30 mouse cellular contexts compared by ENCODE assay signal in the genomic region with DNA sequence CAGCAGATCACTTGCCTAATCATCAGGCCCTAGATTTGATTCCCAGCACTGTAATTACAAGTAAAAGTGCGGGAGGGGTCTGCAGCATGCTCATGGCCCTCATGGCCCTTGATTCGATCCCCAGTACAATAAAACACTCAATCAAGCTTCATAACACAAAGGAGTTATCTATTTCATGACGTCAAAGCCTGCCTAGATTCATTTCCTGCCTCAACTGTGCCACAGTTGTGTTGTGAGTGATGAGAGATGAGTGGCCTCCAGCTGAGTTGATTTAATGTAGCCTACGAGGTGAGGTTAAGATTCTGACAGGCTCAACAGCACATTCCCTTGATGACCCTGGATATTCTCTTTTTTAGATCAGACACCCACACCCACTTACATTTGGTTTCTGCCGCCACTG.
DNase-seq lines count a peak whose midpoint lies in the region; ATAC-seq and TF ChIP-seq lines count a peak whose summit lies in the region.
"Had no signal": no experiment of that assay in that cellular context is flagged by ENCODE, and none has a peak within 500 bp of the region (broad histone marks: within the 10 kb centered on the region; RNA-seq: fewer than 3 reads in every experiment).

No protein-coding gene starts in this region.

- 58% methylated on average over 5 of the region's 5 CpGs for WGBS in heart, adult 2 months
- WGBS in midbrain, embryonic 11.5 days: 83% methylated on average over 5 of the region's 5 CpGs
- 72% methylated on average over 5 of the region's 5 CpGs for WGBS in midbrain, embryonic 16.5 days
- WGBS in hindbrain, embryonic 16.5 days: 60% methylated on average over 5 of the region's 5 CpGs

- no peak overlapping the region for H3K4me2 ChIP-seq in midbrain, embryonic 11.5 days
- no peak overlapping the region for H3K4me2 ChIP-seq in midbrain, embryonic 16.5 days (ENCODE audit: low read length)
- H3K4me2 ChIP-seq in hindbrain, embryonic 16.5 days (ENCODE audit: low read length): no peak overlapping the region
- H3K4me2 ChIP-seq: embryonic facial prominence, embryonic 12.5 days; embryonic facial prominence, embryonic 15.5 days; heart, embryonic 11.5 days; hindbrain, embryonic 13.5 days; intestine, embryonic 15.5 days had no signal

- TF ChIP-seq CTCF in heart, adult 2 months (IDR thresholded peaks at IDR 0.05): no peak

- H3K36me3 ChIP-seq in heart, adult 2 months (ENCODE audit: control insufficient read depth, insufficient read depth, low read length): peaks cover 38% of the 10 kb centered on the region
- H3K36me3 ChIP-seq in midbrain, embryonic 11.5 days (ENCODE audit: control insufficient read depth, insufficient read depth, low read length): no peaks in the 10 kb centered on the region
- no peaks in the 10 kb centered on the region; the same call in 1 of the 2 replicates for H3K36me3 ChIP-seq in midbrain, embryonic 16.5 days (ENCODE audit: control insufficient read depth, insufficient read depth, low read length)
- peaks cover 5% of the 10 kb centered on the region for H3K36me3 ChIP-seq in hindbrain, embryonic 16.5 days (ENCODE audit: control insufficient read depth, insufficient read depth, low read length)

- H3K27me3 ChIP-seq in heart, adult 2 months (ENCODE audit: control insufficient read depth, insufficient read depth, low read length): no peaks in the 10 kb centered on the region
- H3K27me3 ChIP-seq in midbrain, embryonic 11.5 days (ENCODE audit: control insufficient read depth, insufficient read depth, low read length): no peaks in the 10 kb centered on the region
- no peaks in the 10 kb centered on the region for H3K27me3 ChIP-seq in midbrain, embryonic 16.5 days (ENCODE audit: control insufficient read depth, insufficient read depth, low read depth, low read length)
- no peaks in the 10 kb centered on the region for H3K27me3 ChIP-seq in hindbrain, embryonic 16.5 days (replicated peaks; ENCODE audit: control insufficient read depth, insufficient read depth, low read length)
- H3K27me3 ChIP-seq: CH12.LX; embryonic facial prominence, embryonic 12.5 days; embryonic facial prominence, embryonic 15.5 days; hindbrain, embryonic 13.5 days; intestine, embryonic 15.5 days; Patski had no signal

- peaks cover 15% of the 10 kb centered on the region for H3K4me1 ChIP-seq in heart, adult 2 months (ENCODE audit: control insufficient read depth, insufficient read depth, low read length)
- no peaks in the 10 kb centered on the region for H3K4me1 ChIP-seq in midbrain, embryonic 11.5 days (ENCODE audit: control insufficient read depth, insufficient read depth, low read length)
- peaks cover 4% of the 10 kb centered on the region; the same call in 1 of the 2 replicates for H3K4me1 ChIP-seq in midbrain, embryonic 16.5 days (ENCODE audit: control insufficient read depth, insufficient read depth, low read length)
- H3K4me1 ChIP-seq in hindbrain, embryonic 16.5 days (ENCODE audit: control insufficient read depth, insufficient read depth, low read depth, low read length): no peaks in the 10 kb centered on the region
- H3K4me1 ChIP-seq: embryonic facial prominence, embryonic 12.5 days; embryonic facial prominence, embryonic 15.5 days; hindbrain, embryonic 10.5 days; hindbrain, embryonic 13.5 days; intestine, embryonic 15.5 days had no signal

- no peaks in the 10 kb centered on the region for H3K79me2 ChIP-seq in heart, adult 2 months (replicated peaks; ENCODE audit: control insufficient read depth, insufficient read depth, low read length)

- H3K27ac ChIP-seq in heart, adult 2 months: 0 out of 2 replicates have a peak overlapping the region, but pooled peaks have one; percentile 0
- H3K27ac ChIP-seq in midbrain, embryonic 11.5 days (ENCODE audit: low read depth, low read length): no peak overlapping the region
- H3K27ac ChIP-seq in midbrain, embryonic 16.5 days (ENCODE audit: low read length): no peak overlapping the region
- no peak overlapping the region for H3K27ac ChIP-seq in hindbrain, embryonic 16.5 days (ENCODE audit: low read depth, low read length)
- H3K27ac ChIP-seq: embryonic facial prominence, embryonic 12.5 days; embryonic facial prominence, embryonic 15.5 days; hindbrain, embryonic 10.5 days; hindbrain, embryonic 13.5 days; hindbrain, postnatal 0 days; intestine, embryonic 15.5 days had no signal

- DNase-seq in heart, adult 2 months: no peak
- no peak for DNase-seq in heart, adult 11 months
- peak; percentile 31 for DNase-seq in midbrain, embryonic 11.5 days (ENCODE audit: low spot score, missing footprints)
- peak; percentile 43 for DNase-seq in induced T-regulatory cell, adult 2 months (ENCODE audit: low read depth)
- no peak for DNase-seq in right cerebral cortex, postnatal 4 days
- DNase-seq in kidney, adult 8-10 months: no peak
- DNase-seq: adrenal gland, adult 2 months; adrenal gland, postnatal 14 days; cerebellum, adult 11 months; cerebellum, adult 2 months; cerebellum, adult 9-11 months; cerebellum, postnatal 25 days; forebrain, postnatal 0 days; gastrocnemius, adult 2 months; gastrocnemius, postnatal 14 days; heart, adult 18-20 months; heart, postnatal 36 days had no signal

- TF ChIP-seq EP300 in heart, adult 2 months (IDR thresholded peaks at IDR 0.05; ENCODE audit: insufficient read depth, low read depth, low read length): no peak

- H3K4me3 ChIP-seq in heart, adult 2 months: no peak overlapping the region
- H3K4me3 ChIP-seq in midbrain, embryonic 11.5 days (ENCODE audit: low read depth, low read length): no peak overlapping the region
- no peak overlapping the region for H3K4me3 ChIP-seq in midbrain, embryonic 16.5 days (ENCODE audit: low read depth, low read length)
- H3K4me3 ChIP-seq in hindbrain, embryonic 16.5 days (ENCODE audit: low read length): no peak overlapping the region
- H3K4me3 ChIP-seq: embryonic facial prominence, embryonic 12.5 days; embryonic facial prominence, embryonic 15.5 days; gastrocnemius, adult 2 months; hindbrain, embryonic 10.5 days; hindbrain, embryonic 13.5 days; intestine, embryonic 15.5 days had no signal

- H3K9me3 ChIP-seq in midbrain, embryonic 11.5 days (ENCODE audit: control insufficient read depth, low read length): no peaks in the 10 kb centered on the region
- no peaks in the 10 kb centered on the region for H3K9me3 ChIP-seq in midbrain, embryonic 16.5 days (replicated peaks; ENCODE audit: control insufficient read depth, low read length, poor library complexity, severe bottlenecking)
- no peaks in the 10 kb centered on the region for H3K9me3 ChIP-seq in hindbrain, embryonic 16.5 days (ENCODE audit: control insufficient read depth, low read length)
- H3K9me3 ChIP-seq: embryonic facial prominence, embryonic 12.5 days; embryonic facial prominence, embryonic 15.5 days; G1E; hindbrain, embryonic 10.5 days; hindbrain, embryonic 13.5 days; intestine, embryonic 15.5 days had no signal

- no peak overlapping the region for H3K9ac ChIP-seq in heart, adult 2 months (ENCODE audit: low read depth, low read length)
- no peak overlapping the region for H3K9ac ChIP-seq in midbrain, embryonic 11.5 days (ENCODE audit: low read length)
- no peak overlapping the region for H3K9ac ChIP-seq in midbrain, embryonic 16.5 days (ENCODE audit: low read depth, low read length)
- H3K9ac ChIP-seq in hindbrain, embryonic 16.5 days (ENCODE audit: low read depth, low read length): no peak overlapping the region
- H3K9ac ChIP-seq: embryonic facial prominence, embryonic 12.5 days; embryonic facial prominence, embryonic 15.5 days; forebrain, postnatal 0 days; hindbrain, embryonic 13.5 days; intestine, embryonic 15.5 days had no signal

- no peak for TF ChIP-seq POLR2A in heart, adult 2 months (IDR thresholded peaks at IDR 0.05; ENCODE audit: insufficient read depth, low read depth, low read length)

- ATAC-seq in midbrain, embryonic 11.5 days (ENCODE audit: low FRiP score): no peak
- ATAC-seq in midbrain, embryonic 16.5 days: no peak
- no peak for ATAC-seq in hindbrain, embryonic 16.5 days
- ATAC-seq: forebrain, embryonic 14.5 days; forebrain, postnatal 0 days; hindbrain, postnatal 0 days; intestine, embryonic 15.5 days; Patski had no signal

- intact Hi-C loops in heart, adult 2 months (cut with DNase I): no loop called here

Comparison
In these comparisons a context has a peak if more than half of its experiments do, and no peak if none do; other contexts are left out.
1. DNase-seq: peak in midbrain, embryonic 11.5 days (single experiment) and induced T-regulatory cell, adult 2 months (single experiment); none in heart, adult 2 months (0 of 2), heart, adult 11 months (single experiment), right cerebral cortex, postnatal 4 days (single experiment) and kidney, adult 8-10 months (0 of 2).